ENCODE assay signal across 15 mouse cellular contexts in genomic region chr5:143512305-143512704, GRCm38 (mm10). TPM values are rescaled to one million over a fixed set of nuclear protein-coding genes. Genes with fewer than 3 reads are reported as not detected.
A peak's percentile ranks its signal among the peaks of the same experiment; 100 is the strongest.
DNase-seq lines count a peak whose midpoint lies in the region; ATAC-seq lines count a peak whose summit lies in the region.
"Had no signal": no experiment of that assay in that cellular context is flagged by ENCODE, and none has a peak within 500 bp of the region (broad histone marks: within the 10 kb centered on the region; RNA-seq: fewer than 3 reads in every experiment).

No protein-coding gene starts in this region.

- no peak overlapping the region for H3K9ac ChIP-seq in liver, embryonic 11.5 days (ENCODE audit: low read depth, low read length)
- H3K9ac ChIP-seq in intestine, embryonic 15.5 days = no peak overlapping the region
- H3K9ac ChIP-seq in liver, embryonic 16.5 days (ENCODE audit: low read depth, low read length) = peak overlapping the region; percentile 15; the same call in 1 of the 2 replicates
- no peak overlapping the region for H3K9ac ChIP-seq in stomach, embryonic 16.5 days (ENCODE audit: low read length)
- H3K9ac ChIP-seq: midbrain, embryonic 15.5 days had no signal

- H3K4me2 ChIP-seq in liver, embryonic 11.5 days = peak overlapping the region; percentile 24; the same call in 1 of the 2 replicates
- no peak overlapping the region for H3K4me2 ChIP-seq in intestine, embryonic 15.5 days (replicated peaks)
- peak overlapping the region; percentile 28 for H3K4me2 ChIP-seq in liver, embryonic 16.5 days (ENCODE audit: low read depth, low read length)
- H3K4me2 ChIP-seq in stomach, embryonic 16.5 days (ENCODE audit: low read depth, low read length) = no peak overlapping the region
- H3K4me2 ChIP-seq: midbrain, embryonic 15.5 days had no signal

- no peaks in the 10 kb centered on the region for H3K27me3 ChIP-seq in liver, embryonic 11.5 days (replicated peaks; ENCODE audit: control insufficient read depth, insufficient read depth, low read length)
- no peaks in the 10 kb centered on the region for H3K27me3 ChIP-seq in intestine, embryonic 15.5 days (replicated peaks)
- no peaks in the 10 kb centered on the region for H3K27me3 ChIP-seq in liver, embryonic 16.5 days (ENCODE audit: control insufficient read depth, insufficient read depth, low read depth, low read length)
- H3K27me3 ChIP-seq in stomach, embryonic 16.5 days (ENCODE audit: control insufficient read depth, insufficient read depth, low read length) = no peaks in the 10 kb centered on the region
- H3K27me3 ChIP-seq: midbrain, embryonic 15.5 days had no signal

- no peak overlapping the region for H3K4me3 ChIP-seq in liver, embryonic 11.5 days (ENCODE audit: low read depth, low read length)
- no peak overlapping the region for H3K4me3 ChIP-seq in intestine, embryonic 15.5 days (replicated peaks)
- H3K4me3 ChIP-seq in liver, embryonic 16.5 days (ENCODE audit: low read depth, low read length) = no peak overlapping the region
- no peak overlapping the region for H3K4me3 ChIP-seq in stomach, embryonic 16.5 days (replicated peaks; ENCODE audit: low read length)
- H3K4me3 ChIP-seq: heart, embryonic 10.5 days; midbrain, embryonic 15.5 days had no signal

- peaks cover 60% of the 10 kb centered on the region for H3K4me1 ChIP-seq in liver, embryonic 11.5 days (replicated peaks; ENCODE audit: control insufficient read depth, insufficient read depth, low read length)
- H3K4me1 ChIP-seq in intestine, embryonic 15.5 days (replicated peaks) = peaks cover 13% of the 10 kb centered on the region; the same call in 1 of the 2 replicates
- H3K4me1 ChIP-seq in liver, embryonic 16.5 days (ENCODE audit: control insufficient read depth, low read depth, low read length) = peaks cover 49% of the 10 kb centered on the region
- peaks cover 48% of the 10 kb centered on the region for H3K4me1 ChIP-seq in stomach, embryonic 16.5 days (ENCODE audit: control insufficient read depth, insufficient read depth, low read length)

- peak; percentile 59 for ATAC-seq in liver, embryonic 11.5 days (replicated peaks; ENCODE audit: low FRiP score)
- ATAC-seq in intestine, embryonic 15.5 days = peak; percentile 75
- ATAC-seq in liver, embryonic 16.5 days (ENCODE audit: low read depth) = peak; percentile 49
- ATAC-seq in stomach, embryonic 16.5 days (ENCODE audit: insufficient read depth, low FRiP score) = peak; percentile 26; the same call in 1 of the 2 replicates
- ATAC-seq: hindbrain, embryonic 16.5 days; midbrain, embryonic 15.5 days had no signal

- H3K27ac ChIP-seq in liver, embryonic 11.5 days (ENCODE audit: low read depth, low read length) = peak overlapping the region; percentile 26; the same call in 1 of the 2 replicates
- H3K27ac ChIP-seq in intestine, embryonic 15.5 days = 0 out of 2 replicates have a peak overlapping the region, but pooled peaks have one; percentile 32
- peak overlapping the region; percentile 43; the same call in 1 of the 2 replicates for H3K27ac ChIP-seq in liver, embryonic 16.5 days (ENCODE audit: low read length)
- peak overlapping the region; percentile 70 for H3K27ac ChIP-seq in stomach, embryonic 16.5 days (ENCODE audit: low read length)
- H3K27ac ChIP-seq: heart, embryonic 10.5 days; midbrain, embryonic 15.5 days had no signal

- 58% methylated on average over 4 of the region's 4 CpGs for WGBS in liver, embryonic 11.5 days
- WGBS in intestine, embryonic 15.5 days = 68% methylated on average over 4 of the region's 4 CpGs
- WGBS in liver, embryonic 16.5 days (ENCODE audit: insufficient replicate concordance) = 38% methylated on average over 4 of the region's 4 CpGs
- WGBS in stomach, embryonic 16.5 days = 71% methylated on average over 4 of the region's 4 CpGs

- peaks cover 39% of the 10 kb centered on the region for H3K36me3 ChIP-seq in liver, embryonic 11.5 days (ENCODE audit: control insufficient read depth, insufficient read depth, low read length)
- H3K36me3 ChIP-seq in intestine, embryonic 15.5 days = peaks cover 40% of the 10 kb centered on the region
- H3K36me3 ChIP-seq in liver, embryonic 16.5 days (ENCODE audit: control insufficient read depth, insufficient read depth) = peaks cover 50% of the 10 kb centered on the region
- H3K36me3 ChIP-seq in stomach, embryonic 16.5 days (ENCODE audit: control insufficient read depth, insufficient read depth, low read length) = peaks cover 22% of the 10 kb centered on the region; the same call in 1 of the 2 replicates

- H3K9me3 ChIP-seq in liver, embryonic 11.5 days (ENCODE audit: control insufficient read depth, low read length) = no peaks in the 10 kb centered on the region
- no peaks in the 10 kb centered on the region for H3K9me3 ChIP-seq in intestine, embryonic 15.5 days
- no peaks in the 10 kb centered on the region for H3K9me3 ChIP-seq in liver, embryonic 16.5 days (replicated peaks; ENCODE audit: control insufficient read depth, low read length)
- no peaks in the 10 kb centered on the region for H3K9me3 ChIP-seq in stomach, embryonic 16.5 days (replicated peaks; ENCODE audit: control insufficient read depth, low read length)
- H3K9me3 ChIP-seq: heart, embryonic 10.5 days; midbrain, embryonic 15.5 days had no signal

- no peak for DNase-seq in liver, embryonic 11.5 days (ENCODE audit: low spot score)
- no peak for DNase-seq in liver
- no peak for DNase-seq in left cerebral cortex, postnatal 36 days (ENCODE audit: low spot score in 2 of 2)
- no peak for DNase-seq in kidney, adult 8-10 months
- DNase-seq: cerebellum, adult 9-11 months; gastrocnemius, postnatal 14 days; heart, postnatal 36 days; spleen, adult 18-20 months; thymus, postnatal 25 days had no signal

- intact Hi-C loops in left cerebral cortex, postnatal 36 days (cut with DNase I) = no loop called here

RNA-seq across cellular contexts. Expression of gene Rac1, which starts 15.5 kb away (rescaled TPM):
- polyA plus RNA-seq in liver, embryonic 11.5 days (2014; fragmentation: Nextera tagmentation; extraction: Ambion mirVana) = 352 and 370 TPM in 2 replicates
- polyA plus RNA-seq in intestine, embryonic 15.5 days (2015; fragmentation: Nextera tagmentation; extraction: Ambion mirVana) = 416 and 446 TPM in 2 replicates
- 104 and 135 TPM in 2 replicates for polyA plus RNA-seq in liver, embryonic 16.5 days (2015; fragmentation: Nextera tagmentation; extraction: Ambion mirVana)
- 195 and 223 TPM in 2 replicates for polyA plus RNA-seq in stomach, embryonic 16.5 days (2015; fragmentation: Nextera tagmentation; extraction: Ambion mirVana)
- total RNA-seq in left cerebral cortex, postnatal 36 days (2021) = 100 to 1,000 TPM; 357 to 364 TPM

RNA-seq across cellular contexts. Expression of gene Daglb, which starts 47.9 kb away (rescaled TPM):
- 13.7 and 14.9 TPM in 2 replicates for polyA plus RNA-seq in liver, embryonic 11.5 days (2014; fragmentation: Nextera tagmentation; extraction: Ambion mirVana)
- 11.1 and 13.1 TPM in 2 replicates for polyA plus RNA-seq in intestine, embryonic 15.5 days (2015; fragmentation: Nextera tagmentation; extraction: Ambion mirVana)
- 7.3 and 7.7 TPM in 2 replicates for polyA plus RNA-seq in liver, embryonic 16.5 days (2015; fragmentation: Nextera tagmentation; extraction: Ambion mirVana)
- polyA plus RNA-seq in stomach, embryonic 16.5 days (2015; fragmentation: Nextera tagmentation; extraction: Ambion mirVana) = 10.3 and 11.5 TPM in 2 replicates
- 10 to 100 TPM; 32.6 to 33.7 TPM for total RNA-seq in left cerebral cortex, postnatal 36 days (2021)

Comparison
In these comparisons a context has a peak if more than half of its experiments do, and no peak if none do; other contexts are left out.
1. H3K4me2 ChIP-seq: peak in liver, embryonic 11.5 days (single experiment) and liver, embryonic 16.5 days (single experiment); none in intestine, embryonic 15.5 days (single experiment) and stomach, embryonic 16.5 days (single experiment).
2. Peak in every context shown above with its lines, with median percentiles within 50 percentile points of each other: ATAC-seq and H3K27ac ChIP-seq.